Mouse (Mus musculus) G1E (cell line): Measurements from ENCODE around the gene Scn3b.

Source experiments
- CTCF ChIP-seq: IDR thresholded peaks from 2 replicates; pipeline ENCODE4 v1.5.1; 2012; ENCODE audit warnings: low read depth, low read length, inconsistent platforms, mixed read lengths
- GATA1 ChIP-seq: IDR thresholded peaks from 2 replicates; pipeline ENCODE4 v1.6.1; 2012; ENCODE audit warnings: borderline replicate concordance, low read length, inconsistent platforms, mixed read lengths
- GATA2 ChIP-seq: IDR thresholded peaks from 2 replicates; pipeline ENCODE4 v1.6.1; 2012; ENCODE audit warnings: low read depth, low read length, inconsistent platforms, borderline replicate concordance

DNA sequence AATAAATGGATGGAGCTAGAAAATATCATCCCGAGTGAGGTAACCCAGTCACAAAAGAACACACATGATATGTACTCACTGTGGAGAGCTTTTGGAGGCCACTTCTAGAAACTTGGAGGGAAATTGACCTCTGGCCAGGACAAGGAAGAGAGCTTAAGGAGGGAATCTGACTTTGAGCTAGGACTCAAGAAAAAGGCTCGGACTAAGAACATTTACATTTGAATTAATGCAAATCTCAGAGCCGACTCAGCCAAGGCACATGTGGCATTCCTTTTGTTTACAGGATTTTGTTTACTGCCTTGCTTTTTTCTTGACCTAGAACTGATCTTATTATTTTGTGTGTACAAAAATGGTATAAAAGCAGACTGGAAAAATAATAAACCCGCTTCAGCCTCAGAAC is 29.3 kb upstream of the Scn3b start:
- TF ChIP-seq CTCF (no peak), GATA2 (no peak), GATA1 (no peak)
